Mouse (Mus musculus) embryonic facial prominence, embryonic 11.5 days (tissue): ENCODE measurements around the gene Lsamp. TPM values are rescaled to one million over a fixed set of nuclear protein-coding genes. Genes with fewer than 3 reads are reported as not detected.

Experiments
- ATAC-seq: fragments of 200-750 bp; cut with Nextera tagmentation; replicated peaks from 2 replicates; pipeline ENCODE4 v1.8.0; 2017; ENCODE audit warnings: low read depth; ENCODE audit not compliant: insufficient number of reproducible peaks, low FRiP score, low TSS enrichment
- DNase-seq: peaks from one replicate; pipeline ENCODE4 v3.0.0-alpha.2; 2015; ENCODE audit warnings: low spot score
- H3K27ac ChIP-seq: fragments of 300-500 bp; sonication (generic); replicated peaks from 2 replicates; pipeline ENCODE4 v1.5.1; 2014; ENCODE audit warnings: mild to moderate bottlenecking, low read depth, low read length, control low read depth
- H3K27me3 ChIP-seq: fragments of 300-500 bp; sonication (generic); 2 replicates; pipeline ENCODE4 v1.6.1; 2014; ENCODE audit warnings: mild to moderate bottlenecking, low read length, moderate library complexity, mixed read lengths; ENCODE audit not compliant: control insufficient read depth, insufficient read depth
- H3K36me3 ChIP-seq: fragments of 300-500 bp; sonication (generic); replicated peaks from 2 replicates; pipeline ENCODE4 v1.6.1; 2014; ENCODE audit warnings: low read depth, mild to moderate bottlenecking, low read length, moderate library complexity, mixed read lengths; ENCODE audit not compliant: control insufficient read depth, insufficient read depth
- H3K4me1 ChIP-seq: fragments of 300-500 bp; sonication (generic); 2 replicates; pipeline ENCODE4 v1.6.1; 2014; ENCODE audit warnings: low read length, mixed read lengths; ENCODE audit not compliant: control insufficient read depth, insufficient read depth
- H3K4me2 ChIP-seq: fragments of 300-500 bp; sonication (generic); 2 replicates; pipeline ENCODE4 v1.6.1; 2014; ENCODE audit warnings: low read depth, mild to moderate bottlenecking, control low read depth, low read length, moderate library complexity
- H3K4me3 ChIP-seq: fragments of 300-500 bp; sonication (generic); 2 replicates; pipeline ENCODE4 v1.5.1; 2014; ENCODE audit warnings: low read depth, low read length, control low read depth
- H3K9ac ChIP-seq: fragments of 300-500 bp; sonication (generic); replicated peaks from 2 replicates; pipeline ENCODE4 v1.6.1; 2014; ENCODE audit warnings: mild to moderate bottlenecking, control low read depth, low read length
- H3K9me3 ChIP-seq: fragments of 300-500 bp; sonication (generic); replicated peaks from 2 replicates; pipeline ENCODE4 v1.6.1; 2016; ENCODE audit warnings: mild to moderate bottlenecking, low read length, inconsistent platforms, mixed read lengths; ENCODE audit not compliant: control insufficient read depth
- WGBS: fragments of 180-500 bp; shearing (Covaris S2); extraction: QIAGEN DNeasy Blood & Tissue Kit; methylation state at CpG from one replicate; pipeline ENCODE4 v1.1.7; 2014; 5-methylcytosine and 5-hydroxymethylcytosine counted together
- polyA plus RNA-seq: library from polyadenylated mRNA; unstranded; fragments of >200 nt; fragmentation: Nextera tagmentation; extraction: Ambion mirVana; gene quantifications from 2 replicates; pipeline ENCODE4 v1.2.1, GENCODE M21; 2014

The Lsamp gene
- polyA plus RNA-seq, 1 experiment from 2014 or later: 5.7 TPM

DNA sequence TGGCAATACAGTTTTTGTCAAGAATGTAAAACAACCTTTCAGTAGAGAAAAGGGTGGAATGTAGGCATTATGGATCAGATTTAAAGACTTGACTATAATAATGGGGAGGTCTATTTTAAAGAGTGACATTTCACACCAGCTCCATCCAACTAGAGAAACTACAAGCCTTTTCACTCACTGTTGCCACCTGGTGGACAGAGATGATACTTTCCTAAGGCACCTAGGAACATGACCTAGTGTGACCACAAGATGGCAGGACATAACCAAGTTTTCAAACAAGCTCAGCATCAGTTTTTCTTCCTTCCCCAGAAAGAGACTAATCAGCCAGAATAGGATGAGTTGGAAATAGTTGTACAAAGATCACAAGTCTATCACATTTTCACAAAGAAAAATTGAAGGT lies 2180.8 kb downstream of the Lsamp start:
- Histone ChIP-seq H3K36me3 (no peaks in the 10 kb centered on the region), H3K9me3 (no peaks in the 10 kb centered on the region), H3K4me2 (no peak overlapping the region), H3K4me1 (no peaks in the 10 kb centered on the region), H3K27ac (no peak overlapping the region), H3K27me3 (no peaks in the 10 kb centered on the region), H3K4me3 (no peak overlapping the region), H3K9ac (no peak overlapping the region)
- no peak for ATAC-seq
- DNase-seq: peak; percentile 91

DNA sequence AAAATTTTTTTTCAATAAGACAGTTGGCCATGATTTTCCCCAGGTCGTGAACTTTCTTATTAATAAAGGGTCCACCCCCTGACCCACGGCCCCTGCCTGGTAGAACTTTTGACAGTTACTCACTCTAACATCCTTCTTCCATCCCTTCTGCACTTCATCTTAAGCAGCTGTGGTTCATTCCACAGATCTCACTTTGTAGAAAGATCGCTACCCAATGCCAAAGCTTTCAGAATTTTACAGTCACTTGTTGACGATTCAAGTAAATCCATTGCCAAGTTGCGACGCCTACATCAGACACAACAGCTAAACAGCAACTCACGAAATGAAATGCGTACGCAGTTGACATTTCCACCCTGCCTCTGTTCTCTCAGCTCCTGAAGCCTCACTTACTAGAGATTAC lies 2184.1 kb downstream of the Lsamp start:
- H3K4me3 ChIP-seq: no peak overlapping the region
- H3K9ac ChIP-seq: no peak overlapping the region
- DNase-seq: no peak
- H3K36me3 ChIP-seq: no peaks in the 10 kb centered on the region
- H3K9me3 ChIP-seq: no peaks in the 10 kb centered on the region
- no peaks in the 10 kb centered on the region for H3K4me1 ChIP-seq
- no peak overlapping the region for H3K27ac ChIP-seq
- ATAC-seq: no peak
- H3K27me3 ChIP-seq: no peaks in the 10 kb centered on the region
- 91% methylated on average over 9 of the region's 9 CpGs for WGBS
- no peak overlapping the region for H3K4me2 ChIP-seq

DNA sequence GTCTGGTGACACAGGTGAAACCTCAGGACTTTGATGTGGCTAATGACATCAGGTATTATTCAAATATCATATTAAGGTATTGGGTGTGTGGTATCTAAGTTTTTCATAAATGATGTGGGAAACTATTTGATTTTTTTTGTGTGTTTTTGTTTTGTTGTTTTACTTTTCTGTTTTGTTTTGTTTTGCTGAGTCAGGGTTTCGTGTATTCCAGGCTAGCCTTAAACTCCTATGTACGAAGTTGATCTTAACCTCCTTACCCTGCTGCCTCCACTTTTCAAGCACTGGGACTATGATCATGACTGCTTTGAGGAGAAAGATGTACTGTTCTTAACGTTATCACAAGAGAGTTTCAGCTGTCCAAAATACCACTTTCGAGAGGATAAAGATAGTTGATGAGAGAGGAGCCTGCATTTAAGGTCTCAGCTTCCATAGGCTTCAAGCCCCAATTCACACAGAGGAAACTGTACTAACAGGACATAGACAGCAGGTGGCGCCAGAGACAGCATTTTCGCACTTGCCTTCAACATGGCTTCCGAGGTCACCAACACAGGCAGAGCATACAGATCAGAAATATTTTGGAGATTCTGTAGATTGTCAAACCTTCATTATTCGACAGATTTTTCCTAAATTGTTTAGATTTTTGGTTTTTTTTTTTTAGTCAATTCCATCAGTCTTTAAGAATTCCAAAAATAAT lies 2185.4 kb downstream of the Lsamp start:
- Histone ChIP-seq H3K9ac (no peak overlapping the region), H3K4me2 (no peak overlapping the region), H3K27me3 (no peaks in the 10 kb centered on the region), H3K27ac (no peak overlapping the region), H3K4me1 (no peaks in the 10 kb centered on the region), H3K4me3 (no peak overlapping the region), H3K36me3 (no peaks in the 10 kb centered on the region), H3K9me3 (no peaks in the 10 kb centered on the region)
- no peak for ATAC-seq
- WGBS: 28% methylated on average over 8 of the region's 8 CpGs
- DNase-seq: peak; percentile 84

DNA sequence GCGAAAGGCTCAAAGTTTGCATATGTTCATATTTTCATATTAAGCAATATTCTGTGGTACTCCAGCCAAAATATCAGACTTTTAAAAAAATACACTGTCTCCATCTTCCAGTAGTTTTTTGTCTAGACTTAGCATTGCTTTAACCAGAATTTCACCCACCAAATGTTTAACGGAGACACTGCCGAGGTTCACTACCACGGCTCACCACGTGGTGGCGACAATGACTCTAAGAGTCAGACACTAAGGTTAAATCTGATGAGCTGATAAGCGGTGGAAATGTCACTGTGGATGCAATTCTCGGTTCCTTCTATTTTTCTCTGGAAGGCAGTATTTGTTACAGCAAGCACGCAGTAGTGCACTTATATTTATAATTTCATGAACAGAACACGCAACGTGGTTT lies 2188.3 kb downstream of the Lsamp start:
- Histone ChIP-seq H3K9ac (no peak overlapping the region), H3K4me3 (no peak overlapping the region), H3K9me3 (no peaks in the 10 kb centered on the region), H3K27me3 (no peaks in the 10 kb centered on the region), H3K4me2 (no peak overlapping the region), H3K36me3 (no peaks in the 10 kb centered on the region), H3K27ac (no peak overlapping the region), H3K4me1 (no peaks in the 10 kb centered on the region)
- ATAC-seq (no peak), DNase-seq (peak; percentile 86)
- WGBS: 25% methylated on average over 11 of the region's 11 CpGs

DNA sequence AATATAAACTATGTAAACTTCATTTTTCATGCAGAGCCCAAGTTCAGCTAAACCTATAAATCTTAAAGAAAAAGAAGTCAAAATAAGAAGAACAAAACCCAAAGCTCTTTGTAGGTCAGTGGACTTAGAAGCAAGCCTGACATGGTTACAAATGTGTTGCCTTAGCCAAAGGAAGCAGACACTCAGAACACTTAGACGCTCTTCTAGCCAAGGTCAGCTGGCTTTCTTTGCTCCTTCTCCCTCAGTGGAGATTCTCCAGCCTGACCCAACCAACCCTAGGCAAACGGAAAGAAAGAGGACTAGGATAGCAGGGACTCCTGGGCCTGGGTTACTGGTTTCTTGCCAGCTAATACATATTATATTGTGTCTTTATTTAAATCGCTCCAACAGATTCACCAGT lies 2194.7 kb downstream of the Lsamp start:
- Histone ChIP-seq H3K4me2 (no peak overlapping the region), H3K4me1 (no peaks in the 10 kb centered on the region), H3K4me3 (no peak overlapping the region), H3K27ac (no peak overlapping the region), H3K9me3 (no peaks in the 10 kb centered on the region), H3K27me3 (no peaks in the 10 kb centered on the region), H3K9ac (no peak overlapping the region), H3K36me3 (no peaks in the 10 kb centered on the region)
- 91% methylated on average over 3 of the region's 3 CpGs for WGBS
- no peak for ATAC-seq
- DNase-seq: no peak

DNA sequence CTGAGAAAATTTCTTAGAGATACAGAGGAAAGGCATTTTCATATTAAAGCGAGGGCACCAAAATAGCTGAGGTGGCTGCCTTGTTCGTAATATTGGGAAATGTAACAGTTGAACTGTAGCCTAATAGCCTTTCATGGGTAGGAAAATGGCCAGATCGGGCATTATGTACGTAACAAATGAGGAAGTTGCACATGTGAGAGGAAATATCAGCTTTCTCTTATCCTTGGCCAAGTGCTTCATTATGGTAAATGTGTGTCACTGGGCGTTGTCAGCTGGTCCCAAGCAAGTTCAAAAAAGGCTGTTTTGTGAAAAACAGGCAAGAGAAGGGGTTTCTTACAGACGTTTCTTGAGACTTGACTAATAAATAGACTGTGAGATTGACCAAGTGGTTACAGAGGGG lies 2195.9 kb downstream of the Lsamp start:
- no peak for ATAC-seq
- WGBS: 80% methylated on average over 6 of the region's 6 CpGs
- Histone ChIP-seq H3K36me3 (no peaks in the 10 kb centered on the region), H3K4me1 (no peaks in the 10 kb centered on the region), H3K9me3 (no peaks in the 10 kb centered on the region), H3K27me3 (no peaks in the 10 kb centered on the region), H3K9ac (no peak overlapping the region), H3K4me3 (no peak overlapping the region), H3K4me2 (no peak overlapping the region), H3K27ac (no peak overlapping the region)
- no peak for DNase-seq

DNA sequence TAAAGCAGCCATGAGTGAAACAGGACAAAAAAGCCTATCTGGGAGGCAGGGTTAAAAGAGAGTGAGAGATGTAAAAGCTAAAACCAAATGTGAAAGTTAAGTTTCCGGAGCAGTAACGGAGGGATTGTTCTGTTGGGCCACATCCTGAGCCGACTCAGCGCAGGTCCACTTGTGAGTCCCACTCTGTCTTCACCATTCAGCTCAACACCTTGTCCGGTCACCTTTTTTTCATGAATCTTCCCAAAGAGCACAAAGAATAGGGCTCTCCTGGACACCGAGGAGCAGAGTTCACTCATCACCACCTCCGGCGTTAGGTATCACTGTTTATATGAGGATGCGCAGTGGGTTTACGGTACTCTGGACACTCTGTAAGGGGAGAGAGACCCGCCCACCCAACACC lies 2196.3 kb downstream of the Lsamp start:
- no peak for DNase-seq
- Histone ChIP-seq H3K4me2 (no peak overlapping the region), H3K27me3 (no peaks in the 10 kb centered on the region), H3K27ac (no peak overlapping the region), H3K36me3 (no peaks in the 10 kb centered on the region), H3K9me3 (no peaks in the 10 kb centered on the region), H3K9ac (no peak overlapping the region), H3K4me3 (no peak overlapping the region), H3K4me1 (no peaks in the 10 kb centered on the region)
- no peak for ATAC-seq
- WGBS: 96% methylated on average over 11 of the region's 11 CpGs

DNA sequence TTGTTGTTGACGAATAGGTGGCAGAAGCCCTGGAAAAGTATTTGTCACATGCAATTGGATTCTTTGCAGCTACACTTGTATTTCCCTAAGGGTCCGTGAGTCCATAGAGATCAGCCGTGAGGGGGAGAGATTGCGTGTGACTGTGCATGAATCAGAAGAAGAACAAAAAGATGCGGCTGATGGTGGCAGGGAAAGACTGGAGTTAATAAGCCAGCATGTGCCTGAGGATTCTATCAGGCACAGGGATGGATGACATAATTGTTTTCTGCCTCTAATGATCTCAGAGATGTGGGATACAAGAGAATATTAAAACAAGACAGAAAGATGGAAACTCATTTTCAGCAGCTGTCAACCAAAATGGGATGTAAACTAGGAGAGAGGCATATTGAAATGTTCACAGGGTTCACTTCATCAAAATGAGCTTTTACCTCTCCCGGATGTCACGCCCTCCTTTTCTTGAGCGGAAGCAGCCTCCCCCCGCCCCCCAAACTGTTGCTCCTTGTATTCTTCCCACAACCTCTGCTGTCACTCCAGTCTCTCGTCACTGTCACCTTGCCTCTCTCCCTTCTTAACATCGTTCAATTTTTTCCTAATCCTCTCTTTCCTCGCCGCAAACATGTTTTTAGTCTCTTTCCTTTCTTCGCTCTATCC lies 2205.4 kb downstream of the Lsamp start:
- ATAC-seq (0 out of 2 replicates have a peak, but pooled peaks have one; percentile 4), DNase-seq (peak; percentile 52)
- Histone ChIP-seq H3K27me3 (no peaks in the 10 kb centered on the region), H3K27ac (no peak overlapping the region), H3K36me3 (no peaks in the 10 kb centered on the region), H3K9ac (peak overlapping the region; percentile 50), H3K4me3 (peak overlapping the region; percentile 48), H3K4me1 (no peaks in the 10 kb centered on the region), H3K9me3 (no peaks in the 10 kb centered on the region), H3K4me2 (peak overlapping the region; percentile 82)
- 38% methylated on average over 14 of the region's 14 CpGs for WGBS
